23 mouse cellular contexts compared by ENCODE assay signal in genomic region chr2:152384191-152384590, GRCm38 (mm10). TPM values are rescaled to one million over a fixed set of nuclear protein-coding genes. Genes with fewer than 3 reads are reported as not detected.
DNase-seq lines count a peak whose midpoint lies in the region; ATAC-seq and TF ChIP-seq lines count a peak whose summit lies in the region.
"Had no signal": no experiment of that assay in that cellular context is flagged by ENCODE, and none has a peak within 500 bp of the region (broad histone marks: within the 10 kb centered on the region; RNA-seq: fewer than 3 reads in every experiment).

No protein-coding gene starts in this region.

- TF ChIP-seq CTCF in midbrain, postnatal 0 days (IDR thresholded peaks at IDR 0.05): no peak

- WGBS in midbrain, embryonic 11.5 days: 88% methylated on average over 4 of the region's 4 CpGs
- 85% methylated on average over 4 of the region's 4 CpGs for WGBS in midbrain, postnatal 0 days

- no peaks in the 10 kb centered on the region for H3K4me1 ChIP-seq in midbrain, embryonic 11.5 days (ENCODE audit: control insufficient read depth, insufficient read depth, low read length)
- no peaks in the 10 kb centered on the region for H3K4me1 ChIP-seq in midbrain, postnatal 0 days (ENCODE audit: insufficient read depth, low read length)
- H3K4me1 ChIP-seq: embryonic facial prominence, embryonic 10.5 days; embryonic facial prominence, embryonic 12.5 days; forebrain, embryonic 13.5 days; forebrain, embryonic 15.5 days had no signal

- no peak overlapping the region for H3K27ac ChIP-seq in midbrain, embryonic 11.5 days (ENCODE audit: low read depth, low read length)
- no peak overlapping the region for H3K27ac ChIP-seq in midbrain, postnatal 0 days (ENCODE audit: low read depth, low read length)
- H3K27ac ChIP-seq: embryonic facial prominence, embryonic 10.5 days; embryonic facial prominence, embryonic 12.5 days; forebrain, embryonic 13.5 days; forebrain, embryonic 15.5 days had no signal

- no peak for ATAC-seq in midbrain, embryonic 11.5 days (ENCODE audit: low FRiP score)
- ATAC-seq in midbrain, postnatal 0 days (ENCODE audit: low FRiP score): no peak
- ATAC-seq: activated CD4-positive, CD25-positive, alpha-beta regulatory T cell, adult 4 months; CD4-positive, CD25-positive, alpha-beta regulatory T cell, adult 4 months; forebrain, embryonic 13.5 days; forebrain, embryonic 15.5 days; forebrain, postnatal 0 days; Patski had no signal

- H3K36me3 ChIP-seq in midbrain, embryonic 11.5 days (ENCODE audit: control insufficient read depth, insufficient read depth, low read length): no peaks in the 10 kb centered on the region
- H3K36me3 ChIP-seq in midbrain, postnatal 0 days (ENCODE audit: insufficient read depth, low read length): no peaks in the 10 kb centered on the region
- H3K36me3 ChIP-seq: embryonic facial prominence, embryonic 10.5 days; embryonic facial prominence, embryonic 12.5 days; forebrain, embryonic 15.5 days had no signal

- H3K4me2 ChIP-seq in midbrain, embryonic 11.5 days: no peak overlapping the region
- no peak overlapping the region for H3K4me2 ChIP-seq in midbrain, postnatal 0 days (ENCODE audit: low read depth, low read length, poor library complexity, severe bottlenecking)
- H3K4me2 ChIP-seq: embryonic facial prominence, embryonic 12.5 days; forebrain, embryonic 13.5 days; forebrain, embryonic 15.5 days had no signal

- peak; percentile 8 for DNase-seq in midbrain, embryonic 11.5 days (ENCODE audit: low spot score, missing footprints)
- no peak for DNase-seq in midbrain, postnatal 0 days (ENCODE audit: low spot score)
- peak; percentile 79 for DNase-seq in R1 (ENCODE audit: low read depth, low spot score)
- no peak for DNase-seq in gastrocnemius, adult 18-20 months (ENCODE audit: low spot score)
- DNase-seq in left cerebral cortex, adult 18-20 months (ENCODE audit: low spot score in 2 of 2): no peak
- DNase-seq: adrenal gland, adult 8-10 months; adrenal gland, postnatal 14 days; adrenal gland, postnatal 36 days; B cell, adult 2 months; cerebellum, adult 11-12 months; cerebellum, adult 2 months; cerebellum, adult 9-10 months; cerebellum, postnatal 10 days; cerebellum, postnatal 25 days; forebrain, postnatal 0 days had no signal

- no peak overlapping the region for H3K4me3 ChIP-seq in midbrain, embryonic 11.5 days (ENCODE audit: low read depth, low read length)
- no peak overlapping the region for H3K4me3 ChIP-seq in midbrain, postnatal 0 days (ENCODE audit: low read depth, low read length)
- H3K4me3 ChIP-seq: embryonic facial prominence, embryonic 10.5 days; embryonic facial prominence, embryonic 12.5 days; forebrain, embryonic 13.5 days; forebrain, embryonic 15.5 days had no signal

- no peak overlapping the region for H3K9ac ChIP-seq in midbrain, embryonic 11.5 days (ENCODE audit: low read length)
- no peak overlapping the region for H3K9ac ChIP-seq in midbrain, postnatal 0 days (replicated peaks; ENCODE audit: low read length, poor library complexity, severe bottlenecking)
- H3K9ac ChIP-seq: embryonic facial prominence, embryonic 12.5 days; forebrain, embryonic 13.5 days; forebrain, embryonic 15.5 days; forebrain, postnatal 0 days had no signal

- no peaks in the 10 kb centered on the region for H3K9me3 ChIP-seq in midbrain, embryonic 11.5 days (ENCODE audit: control insufficient read depth, low read length)
- H3K9me3 ChIP-seq in midbrain, postnatal 0 days (ENCODE audit: low read length): no peaks in the 10 kb centered on the region
- H3K9me3 ChIP-seq: embryonic facial prominence, embryonic 12.5 days; forebrain, embryonic 13.5 days; forebrain, embryonic 15.5 days had no signal

- no peaks in the 10 kb centered on the region for H3K27me3 ChIP-seq in midbrain, embryonic 11.5 days (ENCODE audit: control insufficient read depth, insufficient read depth, low read length)
- H3K27me3 ChIP-seq in midbrain, postnatal 0 days (ENCODE audit: insufficient read depth, low read length): no peaks in the 10 kb centered on the region
- H3K27me3 ChIP-seq: embryonic facial prominence, embryonic 12.5 days; forebrain, embryonic 15.5 days; Patski had no signal

RNA-seq across cellular contexts. Expression of gene Nrsn2, which starts 7.8 kb away (rescaled TPM):
- 5.3 and 6.2 TPM in 2 replicates for polyA plus RNA-seq in midbrain, embryonic 11.5 days (2014; fragmentation: Nextera tagmentation; extraction: Ambion mirVana)
- 72.5 and 80.2 TPM in 2 replicates for total RNA-seq in midbrain, postnatal 0 days (2014; rRNA removed)
- 103 and 111 TPM in 2 replicates for polyA plus RNA-seq in midbrain, postnatal 0 days (2015; fragmentation: Nextera tagmentation; extraction: Ambion mirVana)
- total RNA-seq in gastrocnemius, adult 18-20 months (2021): not detected
- 100 to 1,000 TPM in 1 of 2 experiments, 10 to 100 TPM in 1; 96.7 to 104 TPM for total RNA-seq in left cerebral cortex, adult 18-20 months (2021)
- total RNA-seq: CH12.LX had no signal
- polyA plus RNA-seq: activated CD4-positive, CD25-positive, alpha-beta regulatory T cell, adult 4 months; CD4-positive, CD25-positive, alpha-beta regulatory T cell, adult 4 months; Patski had no signal

RNA-seq across cellular contexts. Expression of gene Sox12, which starts 13.7 kb away (rescaled TPM):
- 16.9 and 17.8 TPM in 2 replicates for polyA plus RNA-seq in midbrain, embryonic 11.5 days (2014; fragmentation: Nextera tagmentation; extraction: Ambion mirVana)
- 45.3 and 55.7 TPM in 2 replicates for total RNA-seq in midbrain, postnatal 0 days (2014; rRNA removed)
- polyA plus RNA-seq in midbrain, postnatal 0 days (2015; fragmentation: Nextera tagmentation; extraction: Ambion mirVana): 9.4 and 10.8 TPM in 2 replicates
- total RNA-seq in gastrocnemius, adult 18-20 months (2021): under 1 TPM; 0.34 to 0.57 TPM
- 10 to 100 TPM; 11.8 to 15.9 TPM for total RNA-seq in left cerebral cortex, adult 18-20 months (2021)
- total RNA-seq: CH12.LX had no signal

RNA-seq across cellular contexts. Expression of gene Zcchc3, which starts 30.6 kb away (rescaled TPM):
- 52.0 and 55.0 TPM in 2 replicates for polyA plus RNA-seq in midbrain, embryonic 11.5 days (2014; fragmentation: Nextera tagmentation; extraction: Ambion mirVana)
- total RNA-seq in midbrain, postnatal 0 days (2014; rRNA removed): 15.1 and 15.2 TPM in 2 replicates
- 13.9 and 16.6 TPM in 2 replicates for polyA plus RNA-seq in midbrain, postnatal 0 days (2015; fragmentation: Nextera tagmentation; extraction: Ambion mirVana)
- total RNA-seq in gastrocnemius, adult 18-20 months (2021): under 1 TPM; 0.62 to 0.76 TPM
- 1 to 10 TPM; 9.4 TPM for total RNA-seq in left cerebral cortex, adult 18-20 months (2021)
- total RNA-seq: CH12.LX had no signal

RNA-seq across cellular contexts. Expression of gene 6820408C15Rik, which starts 31.2 kb away (rescaled TPM):
- 0.40 and 0.93 TPM in 2 replicates for polyA plus RNA-seq in midbrain, embryonic 11.5 days (2014; fragmentation: Nextera tagmentation; extraction: Ambion mirVana)
- total RNA-seq in midbrain, postnatal 0 days (2014; rRNA removed): 0.94 and 1.8 TPM in 2 replicates
- polyA plus RNA-seq in midbrain, postnatal 0 days (2015; fragmentation: Nextera tagmentation; extraction: Ambion mirVana): 3.3 and 4.9 TPM in 2 replicates
- total RNA-seq in gastrocnemius, adult 18-20 months (2021): not detected
- 1 to 10 TPM; 1.6 to 2.1 TPM for total RNA-seq in left cerebral cortex, adult 18-20 months (2021)
- total RNA-seq: CH12.LX had no signal
- polyA plus RNA-seq: activated CD4-positive, CD25-positive, alpha-beta regulatory T cell, adult 4 months; CD4-positive, CD25-positive, alpha-beta regulatory T cell, adult 4 months had no signal

RNA-seq across cellular contexts. Expression of gene Trib3, which starts 40.4 kb away (rescaled TPM):
- 1.1 and 1.2 TPM in 2 replicates for polyA plus RNA-seq in midbrain, embryonic 11.5 days (2014; fragmentation: Nextera tagmentation; extraction: Ambion mirVana)
- total RNA-seq in midbrain, postnatal 0 days (2014; rRNA removed): 3.0 and 4.2 TPM in 2 replicates
- 3.0 and 3.4 TPM in 2 replicates for polyA plus RNA-seq in midbrain, postnatal 0 days (2015; fragmentation: Nextera tagmentation; extraction: Ambion mirVana)
- 1 to 10 TPM in 1 of 2 experiments, under 1 TPM in 1; 0.55 to 1.5 TPM for total RNA-seq in gastrocnemius, adult 18-20 months (2021)
- under 1 TPM; 0.59 to 0.70 TPM for total RNA-seq in left cerebral cortex, adult 18-20 months (2021)

Comparison
In these comparisons a context has a peak if more than half of its experiments do, and no peak if none do; other contexts are left out.
1. DNase-seq: peak in midbrain, embryonic 11.5 days (single experiment) and R1 (single experiment); none in midbrain, postnatal 0 days (single experiment), gastrocnemius, adult 18-20 months (single experiment) and left cerebral cortex, adult 18-20 months (0 of 2).
2. RNA of gene Nrsn2, which starts 7.8 kb away (total RNA-seq): 96.7 to 104 TPM in left cerebral cortex, adult 18-20 months and 72.5 to 80.2 TPM in midbrain, postnatal 0 days; not detected in gastrocnemius, adult 18-20 months; every median in the first group is over 10 times any median in the second.
3. RNA of gene Sox12, which starts 13.7 kb away (total RNA-seq): 45.3 to 55.7 TPM in midbrain, postnatal 0 days and 11.8 to 15.9 TPM in left cerebral cortex, adult 18-20 months; 0.34 to 0.57 TPM in gastrocnemius, adult 18-20 months; every median in the first group is over 4 times any median in the second.